Mouse (Mus musculus) gastrocnemius, postnatal 14 days (tissue): ENCODE data around the gene 4930590J08Rik. TPM values are rescaled to one million over a fixed set of nuclear protein-coding genes. Genes with fewer than 3 reads are reported as not detected.
"Not testable (repeated sequence)": the region's sequence is repeated elsewhere in the genome, so short reads cannot be mapped to it uniquely, and the experiment has no call there.

Experiments used
- DNase-seq: peaks from one replicate; pipeline ENCODE4 v3.0.0; 2021; ENCODE audit warnings: mixed read lengths
- intact Hi-C: fragments of 180-260 bp; cut with DNase I; formaldehyde crosslinking; loops from one replicate; pipeline ENCODE4 v1.15.1; 2025; ENCODE audit warnings: low total_unique reads
- long read RNA-seq, 2 experiments: library from polyadenylated mRNA; stranded (forward); transcript quantifications; one replicate each; pipeline ENCODE4 v2.0.0; 2021
- total RNA-seq, 2 experiments: library from RNA; stranded (reverse); gene quantifications; 2 replicates each; pipeline ENCODE4 v1.2.3; 2021

4930590J08Rik gene
- 1 to 10 TPM in 1 of 2 experiments, under 1 TPM in 1; 0.74 to 1.0 TPM for total RNA-seq
- long read RNA-seq, experiment 1 = 0 reads
- long read RNA-seq, experiment 2 = 0 reads

GRCm38 (mm10) chr6:91902509-91902908 is at the start of gene 4930590J08Rik:
TSS of gene 4930590J08Rik (plus strand) at chr6:91902809.
- intact Hi-C loops, DNase-seq: not testable (repeated sequence)

- intact Hi-C loops = no loop called here
- no peak for DNase-seq
These were observed 44.3 kb upstream of the 4930590J08Rik start for GRCm38 (mm10) chr6:91858339-91858738.

GRCm38 (mm10) chr6:91862848-91863247 is 39.8 kb upstream of the 4930590J08Rik start:
- intact Hi-C loops = no loop called here
- DNase-seq = no peak

GRCm38 (mm10) chr6:91864595-91864994 is 38.0 kb upstream of the 4930590J08Rik start:
- intact Hi-C loops = no loop called here
- DNase-seq = no peak

GRCm38 (mm10) chr6:91865601-91866000 is 37.0 kb upstream of the 4930590J08Rik start:
- no peak for DNase-seq
- intact Hi-C loops = no loop called here

GRCm38 (mm10) chr6:91868091-91868490 is 34.5 kb upstream of the 4930590J08Rik start:
- no peak for DNase-seq
- intact Hi-C loops = no loop called here

GRCm38 (mm10) chr6:91872781-91873180 is 29.8 kb upstream of the 4930590J08Rik start:
- intact Hi-C loops = no loop called here
- no peak for DNase-seq

GRCm38 (mm10) chr6:91877885-91878651 is 24.5 kb upstream of the 4930590J08Rik start, which contains the start of gene Ccdc174:
TSS of gene Ccdc174 (plus strand) at chr6:91878053.
- DNase-seq = peak; percentile 90
- intact Hi-C loops = no loop called here

GRCm38 (mm10) chr6:91883859-91884258 is 18.8 kb upstream of the 4930590J08Rik start:
- intact Hi-C loops = no loop called here
- DNase-seq = no peak

- no peak for DNase-seq
- intact Hi-C loops = no loop called here
These were observed 13.2 kb upstream of the 4930590J08Rik start for GRCm38 (mm10) chr6:91889255-91889906.

GRCm38 (mm10) chr6:91890615-91891014 is 12.0 kb upstream of the 4930590J08Rik start:
- no peak for DNase-seq
- intact Hi-C loops = no loop called here

- DNase-seq = no peak
- intact Hi-C loops = no loop called here
These were observed 10.8 kb upstream of the 4930590J08Rik start for GRCm38 (mm10) chr6:91891776-91892175.

- intact Hi-C loops = no loop called here
- DNase-seq = no peak
These were observed 5.8 kb upstream of the 4930590J08Rik start for GRCm38 (mm10) chr6:91896783-91897182.

- intact Hi-C loops = loop anchor here (2.0 kb wide), 1 partner anchor 165 kb away; no protein-coding TSS in a partner anchor
- peak; percentile 71 for DNase-seq
These were observed 1.1 kb upstream of the 4930590J08Rik start for GRCm38 (mm10) chr6:91901505-91901904.

GRCm38 (mm10) chr6:91914011-91914410 is 11.4 kb downstream of the 4930590J08Rik start:
- intact Hi-C loops = no loop called here
- no peak for DNase-seq

- intact Hi-C loops = no loop called here
- no peak for DNase-seq
These were observed 14.7 kb downstream of the 4930590J08Rik start for GRCm38 (mm10) chr6:91917286-91917685.

- no peak for DNase-seq
- intact Hi-C loops = no loop called here
These were observed 15.1 kb downstream of the 4930590J08Rik start for GRCm38 (mm10) chr6:91917716-91918115.

- no peak for DNase-seq
- intact Hi-C loops = no loop called here
These were observed 28.6 kb downstream of the 4930590J08Rik start for GRCm38 (mm10) chr6:91931231-91931630.

GRCm38 (mm10) chr6:91938491-91938890 is 35.9 kb downstream of the 4930590J08Rik start:
- intact Hi-C loops = no loop called here
- DNase-seq = no peak

- intact Hi-C loops = no loop called here
- DNase-seq = no peak
These were observed 45.8 kb downstream of the 4930590J08Rik start for GRCm38 (mm10) chr6:91948426-91948825.

GRCm38 (mm10) chr6:91958015-91958414 is 55.4 kb downstream of the 4930590J08Rik start:
- intact Hi-C loops = not testable (repeated sequence)

More at GRCm38 (mm10) chr6:91958015-91958414, 55.4 kb downstream of the 4930590J08Rik start:
- not testable (repeated sequence) for DNase-seq
